Comparison of ENCODE assay signal across 9 mouse cellular contexts in the genomic region with DNA sequence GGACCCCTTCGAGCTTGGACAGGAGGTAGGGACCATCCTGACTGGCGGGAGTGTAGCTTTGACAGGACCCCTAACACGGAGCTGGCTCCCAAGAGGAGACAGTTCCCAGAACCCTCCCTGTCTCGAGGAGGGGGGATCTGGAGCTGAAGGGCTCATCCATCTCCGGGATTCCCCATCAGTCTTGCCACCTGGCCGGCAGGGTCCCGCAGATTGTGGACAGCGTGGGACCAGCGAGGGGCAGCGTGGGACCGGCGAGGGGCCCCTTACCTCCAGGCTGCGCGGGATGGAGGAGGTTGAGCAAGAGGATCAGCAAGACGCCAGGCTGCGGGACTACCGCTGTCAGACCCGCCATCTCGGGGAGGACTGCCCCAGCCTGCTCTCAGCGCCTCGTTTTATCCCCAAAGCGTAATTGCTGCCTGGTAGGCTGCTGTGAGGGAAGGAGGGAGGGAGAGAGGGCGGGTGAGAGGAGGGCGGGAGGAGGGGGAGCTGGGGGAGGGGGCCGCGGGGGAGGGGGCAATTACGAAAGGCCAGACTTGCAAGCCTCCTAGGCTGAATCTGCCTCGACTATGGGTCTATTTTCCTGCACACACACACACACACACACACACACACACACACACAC. TPM values are rescaled to one million over a fixed set of nuclear protein-coding genes. Genes with fewer than 3 reads are reported as not detected.
DNase-seq lines count a peak whose midpoint lies in the region; ATAC-seq and TF ChIP-seq lines count a peak whose summit lies in the region.
"Had no signal": no experiment of that assay in that cellular context is flagged by ENCODE, and none has a peak within 500 bp of the region (broad histone marks: within the 10 kb centered on the region; RNA-seq: fewer than 3 reads in every experiment).

TSS of gene Eln (minus strand) at position 434 of the 622 bp plus-strand sequence.

- 2% methylated on average over 19 of the region's 28 CpGs for WGBS in neural tube, embryonic 11.5 days
- 2% methylated on average over 22 of the region's 28 CpGs for WGBS in embryonic facial prominence, embryonic 12.5 days
- WGBS in heart, adult 2 months = 3% methylated on average over 22 of the region's 28 CpGs
- under 1% methylated on average over 25 of the region's 28 CpGs for whole genome bisulfite sequencing in lung, embryonic 16.5 days
- WGBS in small intestine, adult 2 months = 3% methylated on average over 21 of the region's 28 CpGs

- DNase-seq in neural tube, embryonic 11.5 days (ENCODE audit: low spot score) = peak; percentile 30
- no peak for DNase-seq in neural tube, embryonic 10.5 days (ENCODE audit: extremely low spot score, low spot score)
- DNase-seq in heart, adult 2 months = peak; percentile 79
- DNase-seq in kidney, postnatal 10 days = peak; percentile 65
- no peak for DNase-seq in cerebellum, adult 8-10 months

- peak; percentile 71 for TF ChIP-seq POLR2A in heart, adult 2 months (IDR thresholded peaks at IDR 0.05; ENCODE audit: insufficient read depth, low read depth, low read length)
- no peak for TF ChIP-seq POLR2A in small intestine, adult 2 months (IDR thresholded peaks at IDR 0.05; ENCODE audit: low read depth, low read length)

- ATAC-seq in neural tube, embryonic 11.5 days (ENCODE audit: insufficient read depth, low FRiP score, low TSS enrichment) = no peak; the same call in 1 of the 2 replicates
- ATAC-seq in embryonic facial prominence, embryonic 12.5 days (ENCODE audit: insufficient number of reproducible peaks, insufficient read depth, low FRiP score, low TSS enrichment) = peak; percentile 42
- peak; percentile 83 for ATAC-seq in lung, embryonic 16.5 days (ENCODE audit: low read depth)

- no peak for TF ChIP-seq EP300 in heart, adult 2 months (IDR thresholded peaks at IDR 0.05; ENCODE audit: insufficient read depth, low read depth, low read length)

- H3K4me1 ChIP-seq in neural tube, embryonic 11.5 days (ENCODE audit: control insufficient read depth, insufficient read depth, low read length) = peaks cover 4% of the 10 kb centered on the region; the same call in 1 of the 2 replicates
- peaks cover 34% of the 10 kb centered on the region for H3K4me1 ChIP-seq in embryonic facial prominence, embryonic 12.5 days
- H3K4me1 ChIP-seq in heart, adult 2 months (ENCODE audit: control insufficient read depth, insufficient read depth, low read length) = peaks cover 8% of the 10 kb centered on the region
- peaks cover 33% of the 10 kb centered on the region for H3K4me1 ChIP-seq in lung, embryonic 16.5 days (replicated peaks; ENCODE audit: control insufficient read depth, insufficient read depth, low read length)
- peaks cover 8% of the 10 kb centered on the region for H3K4me1 ChIP-seq in small intestine, adult 2 months (ENCODE audit: control insufficient read depth, insufficient read depth, insufficient read length, low read length)

- no peak within 1 kb of the TSS for H3K27ac ChIP-seq in neural tube, embryonic 11.5 days (ENCODE audit: low read depth, low read length)
- peak within 1 kb of the TSS; percentile 38 for H3K27ac ChIP-seq in embryonic facial prominence, embryonic 12.5 days
- H3K27ac ChIP-seq in heart, adult 2 months = peak within 1 kb of the TSS; percentile 90
- peak within 1 kb of the TSS; percentile 91 for H3K27ac ChIP-seq in lung, embryonic 16.5 days (ENCODE audit: low read length)
- peak within 1 kb of the TSS; percentile 55 for H3K27ac ChIP-seq in small intestine, adult 2 months (ENCODE audit: insufficient read depth, low read depth, low read length)

- TF ChIP-seq CTCF in heart, adult 2 months (IDR thresholded peaks at IDR 0.05) = no peak
- no peak for TF ChIP-seq CTCF in small intestine, adult 2 months (IDR thresholded peaks at IDR 0.05; ENCODE audit: extremely low read depth, insufficient read length, insufficient replicate concordance, low read depth, low read length)

- no peaks in the 10 kb centered on the region for H3K79me2 ChIP-seq in heart, adult 2 months (replicated peaks; ENCODE audit: control insufficient read depth, insufficient read depth, low read length)

- peak within 1 kb of the TSS; percentile 35 for H3K9ac ChIP-seq in neural tube, embryonic 11.5 days (ENCODE audit: low read length)
- peak within 1 kb of the TSS; percentile 67 for H3K9ac ChIP-seq in embryonic facial prominence, embryonic 12.5 days
- peak within 1 kb of the TSS; percentile 81 for H3K9ac ChIP-seq in heart, adult 2 months (ENCODE audit: low read depth, low read length)
- H3K9ac ChIP-seq in lung, embryonic 16.5 days (ENCODE audit: low read length) = peak within 1 kb of the TSS; percentile 77

- intact Hi-C loops in heart, adult 2 months (cut with DNase I) = no loop called here

- H3K4me2 ChIP-seq in neural tube, embryonic 11.5 days (ENCODE audit: low read depth) = peak within 1 kb of the TSS; percentile 70
- H3K4me2 ChIP-seq in embryonic facial prominence, embryonic 12.5 days (replicated peaks) = peak within 1 kb of the TSS; percentile 78
- peak within 1 kb of the TSS; percentile 80 for H3K4me2 ChIP-seq in lung, embryonic 16.5 days (ENCODE audit: low read depth, low read length)

- H3K36me3 ChIP-seq in neural tube, embryonic 11.5 days (ENCODE audit: control insufficient read depth, insufficient read depth, low read length) = no peaks in the 10 kb centered on the region
- H3K36me3 ChIP-seq in embryonic facial prominence, embryonic 12.5 days = no peaks in the 10 kb centered on the region
- H3K36me3 ChIP-seq in heart, adult 2 months (ENCODE audit: control insufficient read depth, insufficient read depth, low read length) = no peaks in the 10 kb centered on the region
- no peaks in the 10 kb centered on the region for H3K36me3 ChIP-seq in lung, embryonic 16.5 days (ENCODE audit: control insufficient read depth, insufficient read depth, low read length)
- no peaks in the 10 kb centered on the region for H3K36me3 ChIP-seq in small intestine, adult 2 months (ENCODE audit: control insufficient read depth, insufficient read depth, low read length)

- no peaks in the 10 kb centered on the region for H3K9me3 ChIP-seq in neural tube, embryonic 11.5 days (ENCODE audit: control insufficient read depth, low read length)
- H3K9me3 ChIP-seq in embryonic facial prominence, embryonic 12.5 days = no peaks in the 10 kb centered on the region
- H3K9me3 ChIP-seq in lung, embryonic 16.5 days (ENCODE audit: control insufficient read depth, low read length) = no peaks in the 10 kb centered on the region

- H3K27me3 ChIP-seq in neural tube, embryonic 11.5 days (ENCODE audit: control insufficient read depth, insufficient read depth, low read length) = no peaks in the 10 kb centered on the region
- 0 out of 2 replicates have a peak, but pooled peaks cover 7% of the 10 kb centered on the region for H3K27me3 ChIP-seq in embryonic facial prominence, embryonic 12.5 days
- H3K27me3 ChIP-seq in heart, adult 2 months (ENCODE audit: control insufficient read depth, insufficient read depth, low read length) = no peaks in the 10 kb centered on the region
- H3K27me3 ChIP-seq in lung, embryonic 16.5 days (ENCODE audit: control insufficient read depth, insufficient read depth, low read depth, low read length) = no peaks in the 10 kb centered on the region
- peaks cover 9% of the 10 kb centered on the region; the same call in 1 of the 2 replicates for H3K27me3 ChIP-seq in small intestine, adult 2 months (ENCODE audit: control insufficient read depth, insufficient read depth, low read length)

- H3K4me3 ChIP-seq in neural tube, embryonic 11.5 days (ENCODE audit: low read depth, low read length) = peak within 1 kb of the TSS; percentile 28
- peak within 1 kb of the TSS; percentile 40 for H3K4me3 ChIP-seq in embryonic facial prominence, embryonic 12.5 days
- H3K4me3 ChIP-seq in heart, adult 2 months = peak within 1 kb of the TSS; percentile 67
- peak within 1 kb of the TSS; percentile 66 for H3K4me3 ChIP-seq in lung, embryonic 16.5 days (ENCODE audit: low read length)
- H3K4me3 ChIP-seq in small intestine, adult 2 months (ENCODE audit: low read depth, low read length) = peak within 1 kb of the TSS; percentile 63
- H3K4me3 ChIP-seq: myocyte had no signal

RNA-seq across cellular contexts. Expression of gene Eln, which starts in this region (rescaled TPM):
- 2.6 and 3.1 TPM in 2 replicates for polyA plus RNA-seq in neural tube, embryonic 11.5 days (2014; fragmentation: Nextera tagmentation; extraction: Ambion mirVana)
- 32.7 and 35.4 TPM in 2 replicates for polyA plus RNA-seq in embryonic facial prominence, embryonic 12.5 days (2016; fragmentation: Nextera tagmentation; extraction: Ambion mirVana)
- total RNA-seq in heart, adult 2 months (2021) = 10 to 100 TPM; 33.5 to 49.9 TPM
- polyA plus RNA-seq in heart, adult 2 months (2012; rRNA removed) = 124 and 131 TPM in 2 replicates
- polyA plus RNA-seq in lung, embryonic 16.5 days (2015; fragmentation: Nextera tagmentation; extraction: Ambion mirVana) = 570 and 624 TPM in 2 replicates
- polyA plus RNA-seq in small intestine, adult 2 months (2012; rRNA removed) = 14.0 and 15.2 TPM in 2 replicates

Comparison
In these comparisons a context has a peak if more than half of its experiments do, and no peak if none do; other contexts are left out.
1. DNase-seq: peak in neural tube, embryonic 11.5 days (single experiment), heart, adult 2 months (2 of 2) and kidney, postnatal 10 days (single experiment); none in neural tube, embryonic 10.5 days (single experiment) and cerebellum, adult 8-10 months (single experiment).
2. Peak in every context shown above with its lines, with median percentiles within 50 percentile points of each other: H3K4me2 ChIP-seq, H3K4me3 ChIP-seq and H3K9ac ChIP-seq.